Mouse (Mus musculus): ENCODE measurements at regions not wholly inside any gene's neighbourhood (a gene's known extent, or its start where the extent isn't known, plus 50 kb on each side); places are given as distances from the start of the nearest gene placed in this dataset.

GRCm38 (mm10) chr11:63573271-63573670 lies 348.8 kb downstream of the Hs3st3b1 start:
- DNase-seq (ENCODE audit: low spot score) = no peak

- DNase-seq (ENCODE audit: low spot score) = no peak
Measured at GRCm38 (mm10) chr11:63583321-63583720, 338.8 kb downstream of the Hs3st3b1 start.

GRCm38 (mm10) chr11:63585216-63585869 lies 336.7 kb downstream of the Hs3st3b1 start:
- DNase-seq (ENCODE audit: low spot score) = no peak

GRCm38 (mm10) chr11:63620220-63620619 lies 301.9 kb downstream of the Hs3st3b1 start:
- no peak for DNase-seq (ENCODE audit: low spot score)

DNA sequence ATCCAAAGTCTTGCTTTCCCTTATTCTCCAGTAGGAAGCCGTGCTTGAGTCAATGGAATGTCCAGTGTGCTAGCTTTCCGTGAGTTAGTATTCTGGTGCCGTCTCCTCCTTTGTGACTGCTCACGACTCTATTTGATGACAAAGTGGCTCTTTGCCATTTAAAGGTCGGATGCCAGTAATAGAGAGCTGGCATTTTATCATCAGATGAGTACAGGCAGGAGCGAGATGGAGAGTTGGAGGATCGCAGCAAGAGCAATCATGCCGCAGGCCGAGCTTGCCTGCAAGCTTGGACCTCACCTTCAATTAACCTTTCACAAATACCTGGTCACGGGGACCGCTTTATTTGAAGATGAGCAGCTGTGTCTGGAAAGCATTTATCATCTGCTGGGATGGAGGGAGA lies 291.8 kb downstream of the Hs3st3b1 start:
- DNase-seq (ENCODE audit: low spot score) = no peak

DNA sequence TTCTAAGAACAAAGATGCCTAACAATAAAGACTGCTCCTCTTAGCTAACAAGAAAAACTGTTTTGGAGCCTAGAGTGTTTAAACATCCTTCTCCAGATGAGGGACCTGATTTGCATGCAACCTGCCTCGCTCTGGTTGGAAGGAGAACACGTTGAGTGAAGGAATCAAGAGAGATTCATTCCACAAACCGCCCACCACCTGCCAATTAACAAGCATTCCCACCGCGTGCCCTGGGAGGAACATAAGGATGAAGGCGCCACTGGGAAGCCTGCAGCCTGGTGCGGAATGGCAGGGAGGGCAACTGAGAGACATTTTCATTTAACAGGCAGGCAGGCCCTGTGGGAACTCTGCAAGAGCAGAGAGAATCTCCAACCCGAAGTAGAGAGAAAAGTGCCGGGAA lies 265.0 kb downstream of the Hs3st3b1 start:
- no peak for DNase-seq (ENCODE audit: low spot score)

DNA sequence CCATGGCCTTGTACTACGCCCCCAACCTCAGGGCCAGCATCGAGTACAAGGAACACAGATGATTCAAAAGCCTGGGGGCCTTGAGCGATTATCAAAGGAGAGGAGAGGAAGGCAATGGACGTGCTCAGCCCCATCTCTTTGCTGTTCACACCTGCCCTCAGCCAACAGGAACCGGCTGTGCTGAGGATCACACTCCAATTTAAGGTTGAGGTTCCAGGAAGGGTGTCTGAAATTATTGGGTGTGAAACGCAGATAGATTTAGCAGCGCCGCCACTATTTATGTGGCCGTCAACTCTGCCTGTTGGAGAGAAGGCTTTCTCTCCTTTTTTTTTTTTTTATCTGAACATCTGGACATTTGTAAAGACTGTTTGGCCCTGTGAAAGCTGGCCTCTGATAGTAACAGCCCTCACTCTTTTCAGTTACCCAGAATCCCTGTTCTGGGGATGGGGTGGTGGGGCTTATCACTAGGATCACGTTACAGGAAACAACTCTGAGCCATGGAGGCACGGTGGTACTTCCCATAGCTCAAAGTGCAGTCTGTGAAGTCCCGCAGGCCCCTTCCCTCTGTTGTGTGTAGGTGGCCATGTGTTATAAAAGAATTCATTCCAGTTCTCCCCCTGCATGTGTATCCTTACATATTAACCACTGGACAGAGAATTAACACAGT lies 256.7 kb downstream of the Hs3st3b1 start:
- peak; percentile 24 for DNase-seq (ENCODE audit: low spot score)

DNA sequence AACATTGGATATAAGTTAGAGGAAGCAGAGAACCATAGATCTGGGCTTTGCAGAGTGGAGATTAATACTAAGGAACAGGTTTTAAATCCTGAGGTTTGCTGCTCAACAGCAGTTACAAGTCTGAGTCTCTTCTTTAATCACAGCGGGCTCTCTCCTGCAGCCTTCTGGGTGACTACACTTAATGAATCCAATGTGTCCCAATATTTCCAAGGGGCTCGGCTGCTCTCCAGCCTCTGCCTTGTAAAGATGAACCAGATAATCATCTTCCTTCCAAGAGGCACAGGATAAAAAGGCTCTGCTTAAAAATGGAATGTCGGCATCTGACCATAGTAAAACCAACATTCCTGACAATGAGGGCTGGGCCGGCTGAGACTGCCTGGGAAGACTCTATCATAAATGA lies 251.6 kb downstream of the Hs3st3b1 start:
- DNase-seq (ENCODE audit: low spot score) = no peak

DNA sequence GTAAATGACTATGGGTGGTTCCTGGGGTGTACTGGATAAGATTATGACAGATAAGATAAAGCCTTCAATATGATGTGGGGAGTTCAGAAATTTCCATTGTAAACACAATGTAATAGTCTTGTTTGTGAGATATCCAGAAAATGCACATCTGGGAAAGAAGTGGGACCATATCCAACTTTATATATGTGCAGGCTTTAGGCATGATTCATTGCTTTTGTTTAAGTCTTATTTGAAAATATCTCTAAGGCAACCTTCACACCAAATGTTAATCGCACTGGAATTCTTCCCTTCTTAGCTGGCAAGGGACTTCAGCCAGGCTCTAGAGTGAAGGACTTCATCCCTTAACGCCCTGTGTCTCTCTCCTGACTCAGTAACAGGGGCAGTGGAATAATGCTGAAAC lies 250.3 kb downstream of the Hs3st3b1 start:
- no peak for DNase-seq (ENCODE audit: low spot score)

GRCm38 (mm10) chr11:63677921-63678320 lies 244.2 kb downstream of the Hs3st3b1 start:
- DNase-seq (ENCODE audit: low spot score) = no peak

DNA sequence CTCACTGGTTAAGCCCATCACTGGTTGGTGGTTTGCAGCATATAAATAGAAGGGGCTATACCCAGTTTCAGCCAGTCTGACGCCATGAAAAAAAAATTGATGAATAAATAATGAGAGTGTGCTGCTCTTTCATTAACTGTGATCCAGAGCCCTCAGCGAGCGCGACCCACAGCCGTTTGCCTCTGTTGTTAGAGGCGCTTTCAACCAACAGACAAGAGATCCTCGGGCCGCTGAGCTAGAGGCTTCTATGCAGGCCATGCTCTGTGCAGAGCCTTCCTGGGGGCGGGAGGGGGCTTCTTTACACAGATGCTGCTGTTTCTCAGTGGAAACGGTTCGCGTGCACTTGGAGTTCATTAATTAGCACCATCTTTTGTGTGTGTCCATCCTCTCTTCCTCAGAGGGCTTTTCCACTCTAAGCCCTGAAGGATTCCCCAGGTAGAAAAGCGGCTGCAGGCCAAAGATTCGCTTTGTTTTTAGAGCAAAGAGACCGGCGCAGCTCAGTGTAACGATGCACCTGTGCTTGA lies 243.6 kb downstream of the Hs3st3b1 start:
- peak; percentile 25 for DNase-seq (ENCODE audit: low spot score)

DNA sequence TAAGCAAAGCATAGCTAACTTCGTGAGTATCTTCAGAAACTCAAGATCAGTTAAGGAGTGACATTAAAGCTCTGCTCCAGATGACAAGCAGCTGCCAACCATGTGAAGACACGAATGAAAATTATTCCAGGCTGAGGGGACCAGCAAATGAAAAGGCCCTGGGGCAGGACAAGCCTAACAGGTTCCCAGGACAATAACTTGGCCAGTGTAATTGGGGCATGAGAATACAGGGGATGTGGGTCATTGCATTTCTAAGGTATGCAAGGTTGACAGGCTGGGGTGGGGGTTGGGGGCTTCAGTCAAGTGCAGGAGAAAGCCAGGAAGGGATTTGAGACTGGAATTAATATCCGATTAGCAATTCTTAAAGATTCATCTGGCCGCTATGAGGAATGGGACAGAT lies 242.6 kb downstream of the Hs3st3b1 start:
- DNase-seq (ENCODE audit: low spot score) = no peak

GRCm38 (mm10) chr11:63684228-63684980 lies 237.7 kb downstream of the Hs3st3b1 start:
- no peak for DNase-seq (ENCODE audit: low spot score)

GRCm38 (mm10) chr11:63691041-63691440 lies 231.0 kb downstream of the Hs3st3b1 start:
- DNase-seq (ENCODE audit: low spot score) = peak; percentile 54

- peak; percentile 40 for DNase-seq (ENCODE audit: low spot score)
Measured at GRCm38 (mm10) chr11:63704995-63705580, 217.0 kb downstream of the Hs3st3b1 start.

DNA sequence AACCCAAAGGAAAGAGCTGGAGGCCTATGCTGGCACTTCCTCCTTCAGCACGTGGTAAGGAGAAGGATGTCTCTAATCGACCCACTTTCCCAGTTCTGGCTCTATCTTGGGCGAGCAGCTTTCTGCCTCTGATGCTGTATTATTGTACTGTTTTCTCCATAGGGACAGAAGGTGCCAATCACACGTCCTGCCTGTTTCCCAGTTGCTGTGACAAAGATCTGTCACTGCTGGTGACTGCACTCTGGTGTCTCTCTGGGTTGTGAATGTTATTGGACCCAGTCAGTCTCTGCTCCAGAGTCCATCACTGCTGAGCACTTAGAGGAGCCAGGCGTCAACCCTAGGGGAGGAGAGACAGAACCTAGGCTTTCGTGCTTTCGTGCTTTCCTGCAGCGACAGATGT lies 216.0 kb downstream of the Hs3st3b1 start:
- no peak for DNase-seq (ENCODE audit: low spot score)

GRCm38 (mm10) chr11:63707093-63707492 lies 215.0 kb downstream of the Hs3st3b1 start:
- DNase-seq (ENCODE audit: low spot score) = no peak

- no peak for DNase-seq (ENCODE audit: low spot score)
Measured at GRCm38 (mm10) chr11:63708412-63708811, 213.7 kb downstream of the Hs3st3b1 start.

GRCm38 (mm10) chr11:63712053-63712864 lies 209.8 kb downstream of the Hs3st3b1 start:
- peak; percentile 49 for DNase-seq (ENCODE audit: low spot score)

DNA sequence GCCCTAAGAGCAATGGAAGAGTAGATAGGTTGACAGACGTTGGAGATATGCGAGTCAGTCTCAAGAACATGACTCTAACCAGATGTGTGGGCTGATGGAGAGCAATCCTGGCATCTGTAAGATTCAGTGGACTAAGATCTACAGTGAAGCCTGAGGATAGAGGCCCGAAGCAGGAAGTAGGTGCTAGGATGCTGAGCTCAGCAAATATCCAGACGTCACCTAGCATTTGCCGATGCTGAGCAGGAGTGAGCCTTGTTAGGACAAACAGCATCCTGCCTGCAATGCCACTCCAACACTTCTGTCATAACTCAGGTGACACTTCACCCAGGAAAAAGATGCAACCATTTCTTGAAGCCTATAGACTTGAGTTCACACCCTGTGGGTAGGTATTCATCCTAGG lies 199.8 kb downstream of the Hs3st3b1 start:
- no peak for DNase-seq (ENCODE audit: low spot score)

GRCm38 (mm10) chr11:63730880-63731279 lies 191.2 kb downstream of the Hs3st3b1 start:
- DNase-seq (ENCODE audit: low spot score) = peak; percentile 25

DNA sequence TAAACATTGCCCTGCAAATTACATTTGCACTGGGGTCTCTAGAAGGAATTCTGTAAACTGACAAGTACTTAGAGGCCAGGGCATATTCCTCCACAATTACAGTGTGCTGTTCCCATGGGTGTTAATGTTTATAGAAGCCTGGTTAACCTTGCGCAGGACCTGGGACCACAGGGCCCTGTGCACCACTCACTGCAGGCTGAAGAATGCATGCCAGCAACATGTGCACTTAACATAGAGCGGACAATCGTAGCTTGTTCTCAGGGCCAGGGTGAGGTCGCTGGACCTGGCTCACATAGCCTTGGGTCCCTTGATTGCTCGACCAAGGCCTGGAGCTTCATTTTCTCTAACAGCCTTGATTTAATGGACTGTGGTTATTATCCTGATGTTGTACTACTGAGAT lies 168.8 kb downstream of the Hs3st3b1 start:
- peak; percentile 33 for DNase-seq (ENCODE audit: low spot score)

Measured in embryo, embryonic 10 days (tissue).